Mouse (Mus musculus) hindlimb bud, embryonic 11.5 days (tissue): ENCODE results near the gene Necab2.

Experiments
- DNase-seq: peaks from one replicate; pipeline ENCODE4 v3.0.0-alpha.2; 2012; ENCODE audit warnings: low read depth, low spot score; ENCODE audit errors: extremely low spot score

Necab2 gene

DNA sequence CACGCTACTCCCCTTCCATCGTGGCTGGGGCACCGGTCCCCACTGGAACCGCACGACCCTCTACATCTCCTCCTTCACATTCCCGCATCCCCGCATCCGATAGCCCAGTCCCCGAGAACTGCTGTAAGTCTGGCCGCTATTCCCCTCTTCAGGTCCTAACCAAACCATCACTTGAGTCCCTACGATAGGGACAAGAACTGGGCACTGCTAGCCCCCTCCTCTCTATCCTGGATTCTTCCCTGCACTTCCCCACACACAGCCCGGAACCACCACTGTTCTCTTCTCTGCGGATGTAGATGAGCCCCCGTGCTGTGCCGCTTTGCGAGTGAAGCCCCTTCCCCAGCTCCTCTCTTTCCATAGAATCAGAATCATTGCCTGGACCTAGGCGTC lies 1.3 kb downstream of the Necab2 start:
- DNase-seq, result no peak

DNA sequence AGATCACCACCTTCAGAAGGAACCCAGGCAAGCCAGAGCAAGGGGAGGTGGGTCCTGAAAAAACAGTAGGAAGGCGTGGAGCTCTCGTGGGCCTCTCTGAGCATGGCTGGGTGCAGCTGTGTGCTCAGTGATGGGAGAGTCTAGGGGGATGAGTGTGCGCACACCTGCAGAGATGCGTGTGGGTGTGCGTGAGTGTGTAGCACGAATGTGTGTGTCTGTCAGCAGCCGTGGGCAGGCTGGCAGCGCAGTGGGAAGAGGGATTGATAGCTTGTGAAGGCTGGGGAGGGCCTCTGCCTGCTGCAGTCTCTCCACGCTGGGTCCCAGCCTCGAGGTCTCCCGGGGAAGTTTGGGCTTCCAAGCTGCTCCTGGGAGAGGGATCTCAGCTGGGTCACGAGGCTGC lies 3.1 kb downstream of the Necab2 start:
- DNase-seq, result no peak

DNA sequence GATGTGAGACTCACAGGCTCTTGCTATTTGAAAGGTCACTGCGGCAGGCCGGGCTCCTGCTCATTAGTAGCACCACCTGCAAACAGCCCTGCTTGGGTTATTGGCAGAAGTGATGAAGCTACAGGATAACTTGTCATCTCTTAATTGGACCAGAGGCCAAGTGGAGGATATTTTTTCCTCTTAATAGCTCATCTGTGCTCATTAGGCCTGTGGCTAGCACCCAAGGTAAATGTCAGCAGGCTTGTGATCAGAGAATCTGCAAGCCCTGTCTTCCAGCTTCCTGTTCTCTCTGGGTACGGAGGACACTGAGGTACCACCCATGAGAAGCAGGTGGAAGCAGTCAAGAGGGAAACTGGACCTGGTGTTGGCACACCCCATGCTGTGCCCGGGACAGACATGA lies 4.6 kb downstream of the Necab2 start:
- DNase-seq, result no peak

DNA sequence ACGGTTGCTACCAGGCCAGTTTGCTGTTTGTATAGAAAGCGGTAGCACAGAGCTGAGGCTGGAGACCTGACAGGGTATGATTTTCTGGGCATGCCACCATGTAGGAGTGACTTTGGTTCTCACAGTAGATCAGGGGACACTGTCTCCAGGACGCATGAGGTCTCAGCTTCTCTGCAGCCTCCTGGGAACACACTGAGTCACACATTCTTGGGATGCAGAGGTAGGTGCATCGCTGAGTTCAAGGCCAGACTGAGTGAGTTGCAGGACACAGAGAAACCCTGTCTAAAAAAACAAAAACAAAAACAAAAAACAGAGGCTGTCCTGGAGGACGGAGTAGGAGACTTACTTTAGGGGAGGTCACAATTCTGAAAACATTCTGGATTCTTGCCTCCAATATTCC lies 6.4 kb downstream of the Necab2 start:
- no peak for DNase-seq

DNA sequence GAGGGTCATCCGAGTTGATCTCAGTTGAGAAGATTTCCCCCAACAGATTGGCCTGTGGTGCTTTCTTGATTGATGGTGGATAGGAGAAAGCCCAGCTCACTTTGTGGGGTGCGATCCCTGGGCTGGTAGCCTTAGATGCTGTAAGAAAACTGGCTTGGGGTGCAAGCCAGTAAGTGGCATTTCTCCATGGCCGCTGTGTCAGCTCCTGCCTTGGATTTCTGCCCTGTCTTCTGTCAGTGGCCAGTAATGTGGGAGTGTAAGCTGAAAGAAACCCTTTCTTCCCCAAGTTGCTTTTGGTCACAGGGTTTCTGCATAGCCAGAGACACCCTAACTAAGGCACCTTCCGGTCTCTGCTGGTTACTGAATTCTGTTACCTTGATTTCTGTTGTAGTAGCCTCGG lies 9.5 kb downstream of the Necab2 start:
- no peak for DNase-seq

DNA sequence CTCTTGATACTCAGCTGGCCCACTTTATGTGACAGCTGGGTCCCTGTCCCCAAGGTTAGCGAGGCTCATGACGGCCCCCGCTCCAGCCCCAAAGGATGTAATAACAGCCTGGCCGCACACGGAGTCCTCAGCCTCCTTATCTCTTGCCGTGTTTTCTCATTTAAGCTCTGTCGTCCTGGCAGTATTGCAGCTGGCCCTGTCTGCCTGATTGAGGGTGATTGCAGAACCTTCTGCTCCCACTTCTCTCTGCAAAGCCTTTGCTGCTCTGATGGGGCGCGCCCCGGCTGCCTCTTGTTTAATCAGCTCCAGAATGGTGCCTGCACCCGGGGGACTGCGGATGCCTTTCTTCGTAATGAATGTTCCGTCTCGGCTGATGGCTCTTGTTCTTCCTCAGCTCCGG lies 13.2 kb downstream of the Necab2 start:
- DNase-seq, result no peak

DNA sequence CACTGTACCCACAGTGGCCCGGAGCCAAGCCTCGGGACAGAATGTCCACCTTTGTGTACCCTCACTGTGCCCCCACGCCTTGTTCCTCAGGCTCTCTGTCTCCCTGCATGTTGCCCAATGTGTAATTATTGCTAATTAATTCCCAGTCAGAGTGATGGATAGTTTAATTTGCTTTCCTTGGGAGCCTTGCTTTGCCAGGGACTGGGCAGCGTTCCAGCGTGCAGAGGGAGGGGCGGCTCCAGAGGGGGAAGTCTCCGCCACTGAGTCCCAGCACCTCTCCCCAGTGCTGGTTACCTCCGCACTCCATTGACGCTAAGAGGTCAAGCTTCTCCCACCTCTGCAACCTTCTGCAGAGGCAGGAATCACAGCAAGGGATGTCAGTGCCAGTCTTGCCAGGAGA lies 14.8 kb downstream of the Necab2 start:
- no peak for DNase-seq

DNA sequence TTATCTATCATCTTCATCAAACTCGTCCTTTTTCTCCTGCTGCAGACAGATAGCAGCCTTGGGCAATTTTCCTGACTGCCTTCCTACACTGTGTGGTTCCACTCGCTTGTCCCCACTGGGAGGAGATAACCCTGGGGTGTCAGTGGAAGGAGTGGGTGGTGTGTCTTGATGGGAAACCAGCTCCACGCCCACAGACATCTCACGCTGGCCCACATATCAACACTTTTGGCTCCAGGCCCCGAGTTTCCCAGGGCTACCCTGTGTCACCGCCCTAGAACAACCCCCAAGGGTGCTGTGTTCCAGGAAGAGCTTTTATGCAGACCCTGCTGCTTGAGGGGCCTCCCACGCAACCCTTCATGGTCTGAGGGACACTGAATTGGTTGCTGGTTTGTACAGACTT lies 17.2 kb downstream of the Necab2 start:
- DNase-seq, result no peak

DNA sequence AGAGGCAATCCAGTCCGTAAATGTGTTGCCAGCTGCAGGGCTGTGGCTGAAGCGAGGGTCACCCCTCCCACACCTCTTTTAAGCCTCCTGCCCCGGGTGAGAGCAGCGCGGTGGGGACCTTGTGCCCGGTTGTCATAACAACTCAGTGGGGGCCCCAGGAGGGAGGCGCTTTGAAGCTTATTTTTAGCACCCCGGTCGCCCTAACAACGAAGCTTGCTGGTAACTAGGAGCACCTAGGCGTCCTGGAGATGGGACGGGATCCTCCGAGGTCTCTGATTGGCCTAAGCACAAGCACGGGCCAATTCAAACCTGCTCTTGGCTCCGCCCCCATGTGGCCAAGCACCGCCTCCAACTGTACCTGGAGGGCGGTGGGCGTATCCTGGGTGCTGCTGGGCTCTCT lies 19.6 kb downstream of the Necab2 start:
- no peak for DNase-seq

DNA sequence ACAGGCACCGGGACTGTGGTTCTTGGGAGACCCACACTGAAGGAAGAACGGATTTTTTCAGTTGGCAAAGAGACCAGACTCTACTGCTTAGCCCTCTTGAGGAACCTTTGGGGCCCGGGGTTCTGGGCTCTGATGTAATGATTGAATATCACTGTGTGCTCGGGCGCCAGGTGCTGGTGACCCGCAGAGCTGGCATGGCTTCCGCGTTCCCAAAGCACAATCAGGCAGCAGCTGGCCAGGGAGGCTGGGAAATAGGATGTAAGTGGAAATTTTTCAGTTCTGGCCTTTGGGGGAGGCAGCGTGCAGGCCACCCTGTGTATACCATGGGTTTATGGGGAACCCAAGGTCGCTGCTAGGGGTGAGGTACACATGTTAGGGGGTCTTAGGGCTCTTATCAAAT lies 20.3 kb downstream of the Necab2 start:
- DNase-seq, result no peak

DNA sequence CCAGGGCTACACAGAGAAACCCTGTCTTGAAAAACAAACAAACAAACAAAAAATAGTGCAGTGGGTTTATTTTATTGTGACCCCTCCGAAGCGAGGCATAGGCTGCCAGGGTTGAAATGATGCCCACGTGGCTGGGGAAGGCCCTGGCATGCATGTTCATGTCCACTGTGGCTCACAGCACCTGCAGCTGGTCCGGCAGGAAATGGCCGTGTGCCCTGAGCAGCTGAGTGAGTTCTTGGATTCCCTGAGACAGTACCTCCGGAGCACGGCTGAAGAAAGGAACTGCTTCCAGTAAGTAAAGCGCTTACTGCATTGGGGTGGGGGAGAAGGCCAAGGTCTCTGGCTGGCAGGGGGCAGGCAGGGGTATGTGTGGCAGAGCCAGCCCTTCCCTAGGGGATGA lies 21.6 kb downstream of the Necab2 start:
- DNase-seq, result no peak

DNA sequence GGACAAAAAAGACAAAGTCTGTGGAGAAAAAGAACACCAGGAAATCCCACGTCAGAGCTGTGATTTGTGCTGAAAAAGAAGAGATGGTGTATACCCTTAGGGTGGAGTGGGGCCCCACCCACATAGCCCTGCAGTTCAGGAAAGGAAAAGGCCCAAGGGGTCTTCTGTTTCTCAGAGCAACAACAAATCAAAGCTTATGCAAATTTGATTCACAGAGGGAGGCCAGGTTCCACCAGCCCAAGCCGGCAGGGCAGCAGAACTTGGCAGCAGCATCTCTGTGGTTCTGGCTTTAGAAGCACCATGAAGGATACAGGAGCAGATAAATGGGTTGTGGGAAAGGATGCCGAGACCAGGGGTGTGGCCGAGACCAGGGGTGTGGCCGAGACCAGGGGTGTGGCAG lies 32.2 kb downstream of the Necab2 start:
- no peak for DNase-seq

DNA sequence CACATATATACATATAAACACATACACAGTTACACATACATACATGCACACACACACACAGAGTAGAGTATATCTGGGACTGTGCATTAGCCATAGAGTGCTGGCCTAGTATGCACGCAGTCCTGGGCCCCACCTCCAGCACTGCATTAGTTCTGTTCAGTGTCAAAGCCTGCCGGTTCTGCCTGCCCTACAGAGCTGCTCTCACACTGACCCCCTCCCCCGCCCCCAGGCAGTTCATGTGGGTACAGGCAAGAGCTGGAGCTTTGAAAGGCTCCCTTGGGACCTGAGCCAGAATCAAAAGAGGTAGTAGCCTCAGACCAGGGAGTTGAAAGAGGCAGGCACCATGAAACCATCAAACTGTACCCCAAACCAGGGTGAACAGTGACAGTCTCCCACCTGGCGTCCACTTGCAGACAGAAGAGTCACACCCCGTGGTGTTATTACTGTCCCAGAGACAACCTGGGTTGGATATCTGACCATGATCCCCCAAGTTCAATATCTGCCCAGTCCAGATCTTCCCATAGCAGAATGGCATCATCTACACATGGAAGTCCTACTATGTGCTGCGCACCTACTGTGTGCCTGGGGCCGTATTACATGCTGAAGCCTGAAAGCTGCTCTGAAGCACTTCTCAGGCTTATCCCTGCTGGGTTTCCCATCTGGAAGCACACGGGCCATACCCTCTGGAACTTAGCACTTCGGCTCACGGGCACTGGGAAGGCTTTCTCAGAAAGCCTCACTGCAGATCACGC lies 37.8 kb downstream of the Necab2 start:
- no peak for DNase-seq

DNA sequence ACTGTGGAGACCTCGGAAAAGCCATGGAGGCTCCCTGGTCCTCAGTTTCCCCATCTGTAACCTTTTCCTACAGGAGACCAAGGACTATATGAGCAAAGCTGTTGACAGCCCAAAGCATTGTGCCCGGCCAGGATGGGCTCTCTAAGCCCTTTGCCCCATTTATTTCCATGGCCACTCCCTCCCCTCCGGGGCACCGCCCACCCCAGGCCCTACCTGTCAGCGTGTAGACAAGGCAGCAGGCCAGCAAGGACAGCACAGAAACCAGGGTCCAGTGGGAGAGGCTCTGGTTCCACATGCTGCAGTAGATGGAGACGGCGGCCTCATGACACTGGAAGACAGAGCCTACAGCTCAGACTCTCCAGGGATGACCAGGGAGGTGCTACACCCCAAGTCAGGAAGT lies 40.6 kb downstream of the Necab2 start:
- no peak for DNase-seq

DNA sequence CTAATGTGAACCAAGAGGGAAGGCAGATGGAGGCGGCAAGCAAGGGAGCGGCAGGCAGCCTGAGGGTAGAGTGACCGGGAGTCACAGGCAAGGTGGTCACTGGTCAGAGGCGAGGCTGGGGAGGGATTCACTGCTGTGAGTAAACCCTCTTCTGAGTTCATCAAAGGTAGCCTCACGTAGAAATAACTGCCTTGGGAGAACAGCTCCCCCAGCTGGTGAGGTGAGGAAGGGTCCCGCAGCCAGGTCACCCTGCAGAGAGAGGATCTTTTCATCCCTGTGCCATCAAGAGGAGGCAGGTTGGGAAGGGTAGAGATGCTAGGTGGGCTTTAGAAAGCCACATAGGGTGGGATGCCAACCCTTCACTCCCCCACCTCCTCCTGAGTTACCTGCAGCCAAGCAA lies 50.3 kb downstream of the Necab2 start:
- DNase-seq, result no peak

DNA sequence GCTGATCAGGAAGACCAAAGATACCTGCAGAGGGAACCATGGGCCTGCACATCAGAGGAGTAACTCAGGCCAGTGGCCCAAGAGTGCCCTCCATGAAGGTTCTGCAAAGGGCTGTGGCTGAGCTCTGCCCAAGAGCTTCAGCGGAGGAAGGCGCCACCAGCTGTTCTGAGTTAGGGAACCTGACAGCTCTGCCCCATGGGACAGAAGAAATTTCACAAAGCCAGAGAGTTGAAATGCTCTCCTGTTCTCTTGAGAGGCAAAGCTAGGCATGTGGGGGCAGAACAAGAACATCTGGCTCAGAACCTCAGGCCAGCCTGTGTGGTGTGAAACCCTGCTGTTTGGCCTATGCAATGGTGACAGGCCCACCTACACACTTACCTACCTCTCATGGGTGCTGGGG lies 53.3 kb downstream of the Necab2 start:
- DNase-seq, result no peak

DNA sequence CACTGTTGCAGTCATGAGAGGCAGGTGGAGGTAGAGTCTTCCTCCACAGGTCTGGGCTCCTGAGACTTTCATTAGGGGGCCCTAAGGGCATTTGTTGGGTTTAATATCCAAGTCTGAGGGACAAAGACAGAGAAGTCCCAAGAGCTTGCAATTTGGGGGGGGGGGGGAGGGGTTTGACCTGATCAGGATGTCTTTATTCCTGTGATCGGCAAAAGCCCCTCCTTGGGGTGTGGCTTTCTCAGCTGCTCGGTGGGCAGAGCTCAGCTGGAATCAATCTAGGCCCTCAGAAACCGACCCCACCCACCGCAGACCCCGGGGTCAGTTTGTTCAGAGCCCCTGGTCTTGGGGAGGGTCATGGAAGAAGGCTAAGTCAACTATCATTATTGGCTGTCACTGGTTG lies 55.1 kb downstream of the Necab2 start, which contains the start of gene Slc38a8:
Gene Slc38a8, minus strand, starts transcription at position 101 of the 400 bp plus-strand sequence.
- DNase-seq, result no peak

DNA sequence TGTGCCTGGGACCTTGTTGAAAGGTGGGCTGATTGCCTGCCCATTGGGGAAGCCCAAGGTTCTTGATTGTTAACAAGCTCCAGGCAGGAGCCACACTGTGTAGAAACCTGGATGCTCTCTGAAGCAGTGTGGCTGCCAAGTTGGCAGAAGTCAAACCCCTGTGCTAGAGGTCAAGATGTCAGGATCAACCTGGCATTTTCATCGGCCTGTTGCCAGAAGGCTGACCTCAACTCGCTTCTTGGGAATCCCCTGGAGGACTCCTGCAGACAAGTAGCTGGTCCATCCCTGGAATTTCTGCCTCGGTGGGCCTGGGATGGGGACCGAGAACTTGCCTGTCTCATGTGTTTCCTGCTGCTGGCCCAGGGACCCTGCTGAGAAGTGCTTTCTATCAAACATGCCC lies 55.6 kb downstream of the Necab2 start:
- no peak for DNase-seq

DNA sequence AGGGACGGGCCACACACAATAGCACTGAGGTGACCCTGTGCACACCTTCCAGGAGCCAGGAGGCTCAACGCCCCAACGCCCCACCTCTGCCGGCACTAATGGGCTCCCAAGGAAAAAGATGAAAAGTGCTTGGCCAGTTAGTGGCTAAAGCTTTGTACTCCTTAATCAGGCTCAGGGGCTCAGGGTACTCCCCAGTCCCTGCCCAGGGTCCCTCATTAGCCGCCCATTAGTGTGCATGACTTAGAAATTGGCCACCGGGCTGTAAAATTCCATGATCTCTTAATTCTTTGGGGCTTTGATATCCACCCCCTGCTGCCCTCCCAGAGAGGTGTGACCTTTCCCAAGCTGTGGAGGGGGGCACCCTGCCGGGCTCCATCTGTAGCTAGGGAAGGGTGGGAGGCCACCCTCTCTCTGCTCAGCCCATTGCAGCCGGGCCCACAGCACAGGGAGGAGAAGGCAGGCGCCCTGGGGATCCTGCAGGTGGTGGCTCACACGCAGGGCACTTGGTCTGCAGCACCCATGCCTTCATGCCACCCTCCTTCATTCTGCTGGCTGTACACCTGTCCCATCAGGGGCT lies 56.8 kb downstream of the Necab2 start:
- DNase-seq, result no peak

DNA sequence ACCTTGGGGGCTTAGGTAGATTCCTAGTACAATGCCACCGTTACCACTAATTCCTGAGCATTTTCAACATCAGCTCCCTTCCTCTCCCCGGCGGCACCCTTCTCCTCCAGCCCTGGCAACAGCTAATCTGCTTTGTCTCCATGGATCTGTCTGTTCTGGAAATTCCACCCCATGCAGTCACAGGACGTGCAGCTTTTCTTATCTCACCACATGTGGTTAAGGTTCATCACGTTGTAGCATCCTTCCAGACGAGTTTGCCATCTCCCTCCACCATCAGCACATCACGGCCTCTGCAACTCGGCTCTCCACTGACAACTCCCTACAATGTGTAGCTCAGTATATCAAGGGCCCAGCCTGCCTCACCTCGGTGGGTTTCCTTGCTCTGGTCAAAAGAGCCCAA lies 59.0 kb downstream of the Necab2 start:
- no peak for DNase-seq

DNA sequence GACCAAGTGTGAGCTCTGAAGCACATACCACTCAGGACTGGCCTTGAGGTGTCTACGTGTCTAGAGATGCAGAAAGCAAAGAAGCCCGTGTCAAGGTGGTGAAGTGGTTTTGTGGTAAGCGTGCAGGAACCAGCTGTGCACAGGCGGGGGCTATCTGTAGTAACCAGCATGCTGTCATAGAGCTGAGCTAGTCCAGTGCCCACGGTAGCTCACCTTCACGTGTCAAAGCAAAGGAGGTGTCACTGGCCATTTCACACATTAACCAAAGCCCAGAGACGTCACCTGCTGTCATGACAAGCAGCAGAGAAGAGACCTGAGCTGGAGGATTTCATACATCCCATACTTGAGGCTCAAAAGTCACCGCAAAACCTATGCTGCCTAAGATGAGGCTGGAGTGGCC lies 59.6 kb downstream of the Necab2 start:
- no peak for DNase-seq

DNA sequence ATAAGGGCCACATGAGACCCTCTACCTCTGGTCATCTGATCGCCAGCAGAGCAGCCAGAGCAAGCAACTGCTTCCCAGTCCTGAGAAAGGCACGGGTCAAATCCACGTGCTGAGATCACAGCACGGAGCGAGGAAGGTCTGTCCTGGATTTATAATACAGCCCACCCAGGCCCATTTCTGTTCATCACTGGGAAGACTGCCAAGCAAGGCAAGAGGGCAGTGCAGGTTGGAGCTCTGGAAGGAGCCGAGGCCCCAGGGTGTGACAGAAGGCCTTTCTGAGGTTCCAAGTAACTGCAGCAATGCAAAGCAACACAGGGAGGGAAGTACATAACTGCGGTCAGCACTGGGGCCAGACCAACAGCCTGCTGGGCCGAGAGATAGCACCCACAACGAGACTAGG lies 64.0 kb downstream of the Necab2 start:
- no peak for DNase-seq

DNA sequence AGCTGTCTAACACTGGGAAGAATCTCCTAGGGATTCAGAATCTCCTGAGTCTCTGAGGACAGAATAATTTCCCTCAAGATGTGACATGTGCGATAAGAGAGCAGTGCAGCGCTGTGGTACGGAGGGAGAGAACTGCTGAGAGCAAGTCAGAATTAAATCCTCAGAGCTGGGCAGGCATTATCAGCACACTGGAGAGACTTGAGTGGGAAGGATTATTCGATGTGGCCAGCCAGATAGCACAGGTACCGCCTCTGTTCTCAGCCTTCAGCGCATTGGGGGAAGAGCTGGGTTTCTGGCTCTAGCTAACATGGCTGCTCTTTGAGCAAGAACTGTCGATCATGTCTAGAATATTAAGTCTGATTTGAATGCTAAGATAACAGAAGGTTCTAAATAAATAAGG lies 65.2 kb downstream of the Necab2 start:
- DNase-seq, result no peak
